Mouse (Mus musculus) heart, embryonic 11.5 days (tissue): Measurements from ENCODE around the gene Eno2. TPM values are rescaled to one million over a fixed set of nuclear protein-coding genes. Genes with fewer than 3 reads are reported as not detected.
A peak's percentile ranks its signal among the peaks of the same experiment; 100 is the strongest.

Experiments used
- ATAC-seq: fragments of 200-750 bp; cut with Nextera tagmentation; replicated peaks from 2 replicates; pipeline ENCODE4 v1.8.0; 2017; ENCODE audit warnings: moderate library complexity; ENCODE audit not compliant: insufficient number of reproducible peaks, low FRiP score, low TSS enrichment
- H3K27ac ChIP-seq: fragments of 300-500 bp; sonication (generic); 2 replicates; pipeline ENCODE4 v1.5.1; 2014; ENCODE audit warnings: mild to moderate bottlenecking, low read depth, low read length
- H3K27me3 ChIP-seq: fragments of 300-500 bp; sonication (generic); 2 replicates; pipeline ENCODE4 v1.6.1; 2014; ENCODE audit warnings: mild to moderate bottlenecking, low read length, mixed read lengths; ENCODE audit not compliant: control insufficient read depth, insufficient read depth
- H3K36me3 ChIP-seq: fragments of 300-500 bp; sonication (generic); 2 replicates; pipeline ENCODE4 v1.6.1; 2014; ENCODE audit warnings: mild to moderate bottlenecking, low read length, moderate library complexity, mixed read lengths; ENCODE audit not compliant: control insufficient read depth, insufficient read depth
- H3K4me1 ChIP-seq: fragments of 300-500 bp; sonication (generic); 2 replicates; pipeline ENCODE4 v1.6.1; 2014; ENCODE audit warnings: low read length; ENCODE audit not compliant: control insufficient read depth, insufficient read depth
- H3K4me2 ChIP-seq: fragments of 300-500 bp; sonication (generic); 2 replicates; pipeline ENCODE4 v1.6.1; 2014; ENCODE audit warnings: mild to moderate bottlenecking, moderate library complexity
- H3K4me3 ChIP-seq: fragments of 300-500 bp; sonication (generic); 2 replicates; pipeline ENCODE4 v1.5.1; 2014; ENCODE audit warnings: low read depth, low read length
- H3K9ac ChIP-seq: fragments of 300-500 bp; sonication (generic); 2 replicates; pipeline ENCODE4 v1.6.1; 2014; ENCODE audit warnings: mild to moderate bottlenecking, low read depth, low read length, moderate library complexity
- H3K9me3 ChIP-seq: fragments of 300-500 bp; sonication (generic); replicated peaks from 2 replicates; pipeline ENCODE4 v1.6.1; 2016; ENCODE audit warnings: low read length; ENCODE audit not compliant: control insufficient read depth
- WGBS: fragments of 180-500 bp; shearing (Covaris S2); extraction: QIAGEN DNeasy Blood & Tissue Kit; methylation state at CpG from one replicate; pipeline ENCODE4 v1.1.7; 2014; ENCODE audit not compliant: insufficient replicate concordance; 5-methylcytosine and 5-hydroxymethylcytosine counted together
- polyA plus RNA-seq: library from polyadenylated mRNA; unstranded; fragments of >200 nt; fragmentation: Nextera tagmentation; extraction: Ambion mirVana; gene quantifications from 2 replicates; pipeline ENCODE4 v1.2.1, GENCODE M21; 2014

Gene Eno2
- polyA plus RNA-seq, 1 experiment from 2014 or later: 5.3 TPM

- Histone ChIP-seq H3K4me1 (peaks cover 30% of the 10 kb centered on the region), H3K9ac (0 out of 2 replicates have a peak overlapping the region, but pooled peaks have one; percentile 22)
- 83% methylated on average over 15 of the region's 15 CpGs for WGBS
Measured at GRCm38 (mm10) chr6:124742839-124743514, 26.5 kb downstream of the Eno2 start.

GRCm38 (mm10) chr6:124741842-124742241 is 27.6 kb downstream of the Eno2 start:
- Histone ChIP-seq H3K9me3 (no peaks in the 10 kb centered on the region), H3K9ac (peak overlapping the region; percentile 92), H3K27ac (peak overlapping the region; percentile 99), H3K4me1 (peaks cover 30% of the 10 kb centered on the region), H3K4me3 (peak overlapping the region; percentile 61), H3K27me3 (no peaks in the 10 kb centered on the region), H3K36me3 (peaks cover 3% of the 10 kb centered on the region; the same call in 1 of the 2 replicates), H3K4me2 (peak overlapping the region; percentile 90)
- 77% methylated on average over 3 of the region's 3 CpGs for WGBS
- no peak for ATAC-seq

More at GRCm38 (mm10) chr6:124742839-124743514, 26.5 kb downstream of the Eno2 start:
- Histone ChIP-seq H3K9me3 (no peaks in the 10 kb centered on the region), H3K4me3 (no peak overlapping the region), H3K27ac (no peak overlapping the region), H3K27me3 (no peaks in the 10 kb centered on the region), H3K36me3 (peaks cover 6% of the 10 kb centered on the region), H3K4me2 (no peak overlapping the region)
- ATAC-seq: no peak

DNA sequence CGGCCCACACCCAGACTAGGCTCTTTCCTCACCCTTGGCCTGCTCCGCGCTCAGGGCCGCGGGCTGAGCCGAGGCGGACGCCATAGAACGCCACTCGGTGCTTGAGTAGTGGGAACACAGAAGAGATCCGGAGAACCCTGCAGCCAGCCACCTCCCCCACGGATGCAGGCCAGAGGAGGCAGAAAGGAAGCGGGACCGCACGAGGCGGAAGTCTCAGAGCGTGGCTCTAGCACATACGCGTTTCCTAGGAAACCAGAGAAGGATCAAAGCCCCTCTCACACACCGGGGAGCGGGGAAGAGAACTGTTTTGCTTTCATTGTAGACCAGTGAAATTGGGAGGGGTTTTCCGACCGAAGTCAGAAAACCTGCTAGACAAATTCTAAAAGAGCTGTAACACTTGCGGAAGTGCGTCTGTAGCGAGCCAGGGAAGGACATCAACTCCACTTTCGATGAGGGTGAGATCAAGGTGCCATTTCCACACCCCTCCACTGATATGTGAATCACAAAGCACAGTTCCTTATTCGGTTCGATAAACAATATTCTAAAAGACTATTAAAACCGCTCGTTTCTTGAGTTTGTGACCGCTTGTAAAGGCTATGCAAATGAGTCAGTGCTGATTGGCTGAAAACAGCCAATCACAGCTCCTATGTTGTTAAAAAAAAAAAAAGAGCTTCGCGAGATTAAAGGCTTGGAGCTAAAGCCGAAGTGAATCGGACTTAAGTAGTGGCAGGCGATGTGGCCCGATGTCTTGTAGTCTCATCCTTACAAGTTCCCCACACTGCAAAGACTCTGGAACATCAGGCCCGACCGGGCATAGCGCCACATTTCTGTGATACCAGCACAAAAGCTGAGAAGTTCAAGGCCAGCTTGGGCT is 28.3 kb downstream of the Eno2 start, which contains the start of gene Grcc10:
TSS of gene Grcc10 (minus strand) at position 487 of the 874 bp plus-strand sequence.
- Histone ChIP-seq H3K9me3 (no peaks in the 10 kb centered on the region), H3K27me3 (no peaks in the 10 kb centered on the region), H3K9ac (peak within 1 kb of the TSS; percentile 92), H3K4me2 (peak within 1 kb of the TSS; percentile 90), H3K4me3 (peak within 1 kb of the TSS; percentile 61), H3K4me1 (peaks cover 24% of the 10 kb centered on the region), H3K27ac (peak within 1 kb of the TSS; percentile 99), H3K36me3 (peaks cover 3% of the 10 kb centered on the region; the same call in 1 of the 2 replicates)
- under 1% methylated on average over 41 of the region's 41 CpGs for WGBS
- ATAC-seq: peak; percentile 68

DNA sequence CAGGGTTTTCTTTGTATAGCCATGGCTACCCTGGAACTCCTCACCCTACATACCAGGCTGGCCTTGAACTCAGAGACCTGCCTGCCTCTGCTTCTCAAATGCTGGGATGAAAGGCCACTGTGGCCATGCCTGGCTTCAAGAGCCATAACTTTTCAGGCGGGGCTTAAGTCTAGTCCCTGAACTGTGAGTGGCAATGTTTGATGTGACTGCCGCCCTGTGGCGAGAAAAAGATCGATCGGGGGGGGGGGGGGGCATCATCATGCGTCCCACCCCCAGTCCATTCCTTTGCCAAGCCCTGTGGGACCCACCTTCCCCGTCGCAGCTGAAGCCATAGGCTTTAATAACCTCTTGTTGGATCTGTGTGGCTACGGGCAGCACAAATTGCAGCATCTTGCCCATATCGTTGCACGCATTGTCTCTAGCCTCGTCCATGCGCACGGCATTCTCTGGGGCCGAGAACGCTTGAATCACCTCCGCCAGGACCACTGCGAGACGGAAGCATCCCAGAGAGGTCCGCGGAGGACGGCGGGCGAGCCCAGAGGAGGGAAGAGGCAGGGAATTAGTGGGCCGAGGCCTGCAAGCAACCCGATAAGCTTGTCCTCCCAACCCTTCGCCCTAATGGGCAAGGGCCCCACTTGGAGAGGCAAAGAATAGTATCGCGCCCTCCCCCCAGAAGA is 29.1 kb downstream of the Eno2 start:
- Histone ChIP-seq H3K27me3 (no peaks in the 10 kb centered on the region), H3K4me3 (peak overlapping the region; percentile 61), H3K9ac (peak overlapping the region; percentile 92), H3K9me3 (no peaks in the 10 kb centered on the region), H3K4me1 (peaks cover 24% of the 10 kb centered on the region), H3K27ac (peak overlapping the region; percentile 99), H3K36me3 (peaks cover 3% of the 10 kb centered on the region; the same call in 1 of the 2 replicates), H3K4me2 (peak overlapping the region; percentile 90)
- peak; percentile 24 for ATAC-seq
- WGBS: under 1% methylated on average over 29 of the region's 29 CpGs

DNA sequence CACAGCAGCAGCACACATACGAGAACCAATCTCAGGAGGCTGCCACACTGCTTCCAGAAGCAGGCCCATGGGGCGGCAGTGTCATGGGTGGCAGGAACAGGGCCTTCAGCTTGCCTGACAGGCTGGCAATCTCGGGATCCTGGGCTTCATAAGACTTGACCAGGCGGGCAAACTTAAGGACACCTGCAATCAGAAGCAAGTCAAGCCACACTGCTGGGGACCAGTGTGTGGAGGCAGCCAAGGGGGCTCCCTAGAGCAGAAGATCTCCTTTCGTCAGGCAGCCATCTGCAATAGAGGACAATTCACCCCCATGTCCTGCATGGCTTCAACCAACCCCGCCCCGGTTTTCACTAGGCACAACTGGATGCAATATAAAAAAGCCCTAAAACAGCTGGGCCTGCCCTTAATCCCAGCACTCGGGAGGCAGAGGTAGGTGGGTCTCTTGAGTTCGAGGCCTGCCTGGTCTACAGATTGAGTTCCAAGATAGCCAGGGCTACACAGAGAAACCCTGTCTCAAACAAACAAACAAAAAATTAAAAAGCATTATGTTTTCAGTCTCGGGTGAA is 30.2 kb downstream of the Eno2 start:
- WGBS: 83% methylated on average over 10 of the region's 10 CpGs
- H3K27ac ChIP-seq: no peak overlapping the region
- no peak overlapping the region for H3K4me3 ChIP-seq
- peaks cover 17% of the 10 kb centered on the region for H3K4me1 ChIP-seq
- H3K9ac ChIP-seq: no peak overlapping the region
- H3K4me2 ChIP-seq: no peak overlapping the region; the same call in 1 of the 2 replicates
- H3K27me3 ChIP-seq: no peaks in the 10 kb centered on the region
- no peak for ATAC-seq
- peaks cover 3% of the 10 kb centered on the region; the same call in 1 of the 2 replicates for H3K36me3 ChIP-seq
- no peaks in the 10 kb centered on the region for H3K9me3 ChIP-seq

- no peak within 1 kb of the TSS for H3K4me3 ChIP-seq
- no peak for ATAC-seq
- H3K9ac ChIP-seq: peak within 1 kb of the TSS; percentile 54; the same call in 1 of the 2 replicates
- H3K27me3 ChIP-seq: no peaks in the 10 kb centered on the region
- peaks cover 17% of the 10 kb centered on the region for H3K4me1 ChIP-seq
- no peaks in the 10 kb centered on the region for H3K9me3 ChIP-seq
- whole genome bisulfite sequencing: 31% methylated on average over 15 of the region's 15 CpGs
- H3K4me2 ChIP-seq: peak within 1 kb of the TSS; percentile 37
- H3K27ac ChIP-seq: no peak within 1 kb of the TSS
- H3K36me3 ChIP-seq: peaks cover 3% of the 10 kb centered on the region; the same call in 1 of the 2 replicates
Measured at GRCm38 (mm10) chr6:124738511-124739023, 30.9 kb downstream of the Eno2 start, which contains the start of gene Ptpn6. Gene Ptpn6 (minus strand): TSS chr6:124738714.

DNA sequence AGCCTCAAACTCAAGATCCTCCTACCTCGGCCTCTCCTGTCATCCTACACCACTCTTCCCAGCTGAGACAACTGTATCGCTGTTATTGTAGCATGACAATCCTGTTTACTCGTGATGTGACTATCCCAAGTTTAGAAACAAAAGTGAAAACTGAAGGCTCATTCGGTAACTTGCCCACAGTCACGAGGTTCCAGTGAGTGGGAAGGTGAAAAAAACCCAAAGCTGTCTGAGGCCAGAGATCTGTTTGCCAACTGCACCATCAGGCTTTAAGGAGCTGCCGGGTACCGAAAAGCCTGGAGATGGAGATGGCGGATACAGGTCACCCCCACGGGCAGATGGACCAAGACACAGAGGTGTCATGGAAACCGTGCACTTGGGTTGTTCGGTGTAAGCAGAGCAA is 32.4 kb downstream of the Eno2 start:
- Histone ChIP-seq H3K27ac (no peak overlapping the region), H3K4me1 (peaks cover 22% of the 10 kb centered on the region), H3K27me3 (no peaks in the 10 kb centered on the region), H3K4me3 (no peak overlapping the region), H3K9me3 (no peaks in the 10 kb centered on the region), H3K36me3 (no peaks in the 10 kb centered on the region; the same call in 1 of the 2 replicates), H3K4me2 (no peak overlapping the region), H3K9ac (no peak overlapping the region)
- ATAC-seq: no peak
- WGBS: 87% methylated on average over 11 of the region's 11 CpGs
